Mouse (Mus musculus) activated CD4-positive, CD25-positive, alpha-beta regulatory T cell, adult 4 months (primary cell): ENCODE results near the gene Ubap1. TPM values are rescaled to one million over a fixed set of nuclear protein-coding genes. Genes with fewer than 3 reads are reported as not detected.

Experiments used
- ATAC-seq: one replicate; pipeline ENCODE4 v1.8.0; 2017
- polyA plus RNA-seq, 2 experiments: library from polyadenylated mRNA; unstranded; fragments of 100-300 nt; shearing (Covaris generic); gene quantifications; one replicate each; pipeline ENCODE4 v1.2.1; 2017

Ubap1 gene
- polyA plus RNA-seq, 2 experiments from 2014 or later, result 25.5 to 36.2 TPM

GRCm38 (mm10) chr4:41357154-41357553, 8.4 kb downstream of the Ubap1 start:
- ATAC-seq, result no peak

GRCm38 (mm10) chr4:41358669-41359068, 9.9 kb downstream of the Ubap1 start:
- no peak for ATAC-seq

GRCm38 (mm10) chr4:41359358-41359757, 10.6 kb downstream of the Ubap1 start:
- ATAC-seq, result no peak

- no peak for ATAC-seq
Measured at GRCm38 (mm10) chr4:41361059-41361458, 12.3 kb downstream of the Ubap1 start.

- no peak for ATAC-seq
Measured at GRCm38 (mm10) chr4:41368198-41368597, 19.4 kb downstream of the Ubap1 start.

GRCm38 (mm10) chr4:41369702-41370437, 21.1 kb downstream of the Ubap1 start:
- ATAC-seq, result no peak

- ATAC-seq, result no peak
Measured at GRCm38 (mm10) chr4:41377567-41377966, 28.8 kb downstream of the Ubap1 start.

- ATAC-seq, result no peak
Measured at GRCm38 (mm10) chr4:41381213-41381950, 32.6 kb downstream of the Ubap1 start.

GRCm38 (mm10) chr4:41386412-41386975, 37.7 kb downstream of the Ubap1 start:
- ATAC-seq, result no peak

- ATAC-seq, result no peak
Measured at GRCm38 (mm10) chr4:41387755-41388469, 39.1 kb downstream of the Ubap1 start.

GRCm38 (mm10) chr4:41388616-41389015, 39.8 kb downstream of the Ubap1 start:
- no peak for ATAC-seq

GRCm38 (mm10) chr4:41389240-41389639, 40.4 kb downstream of the Ubap1 start:
- ATAC-seq, result no peak

- peak; percentile 52 for ATAC-seq
Measured at GRCm38 (mm10) chr4:41390122-41390521, 41.3 kb downstream of the Ubap1 start.

- ATAC-seq, result no peak
Measured at GRCm38 (mm10) chr4:41391015-41391414, 42.2 kb downstream of the Ubap1 start.

- ATAC-seq, result no peak
Measured at GRCm38 (mm10) chr4:41394651-41395050, 45.9 kb downstream of the Ubap1 start.

- no peak for ATAC-seq
Measured at GRCm38 (mm10) chr4:41398353-41398752, 49.6 kb downstream of the Ubap1 start.

GRCm38 (mm10) chr4:41399904-41400303, 51.1 kb downstream of the Ubap1 start:
- ATAC-seq, result no peak

GRCm38 (mm10) chr4:41401167-41401566, 52.4 kb downstream of the Ubap1 start:
- no peak for ATAC-seq

- no peak for ATAC-seq
Measured at GRCm38 (mm10) chr4:41401573-41401972, 52.8 kb downstream of the Ubap1 start.

- ATAC-seq, result no peak
Measured at GRCm38 (mm10) chr4:41406597-41406996, 57.8 kb downstream of the Ubap1 start.

GRCm38 (mm10) chr4:41407353-41407752, 58.6 kb downstream of the Ubap1 start:
- ATAC-seq, result no peak

GRCm38 (mm10) chr4:41409341-41409740, 60.5 kb downstream of the Ubap1 start:
- no peak for ATAC-seq

- ATAC-seq, result no peak
Measured at GRCm38 (mm10) chr4:41416966-41417365, 68.2 kb downstream of the Ubap1 start.
